8 mouse cellular contexts compared by ENCODE assay signal in the genomic region with DNA sequence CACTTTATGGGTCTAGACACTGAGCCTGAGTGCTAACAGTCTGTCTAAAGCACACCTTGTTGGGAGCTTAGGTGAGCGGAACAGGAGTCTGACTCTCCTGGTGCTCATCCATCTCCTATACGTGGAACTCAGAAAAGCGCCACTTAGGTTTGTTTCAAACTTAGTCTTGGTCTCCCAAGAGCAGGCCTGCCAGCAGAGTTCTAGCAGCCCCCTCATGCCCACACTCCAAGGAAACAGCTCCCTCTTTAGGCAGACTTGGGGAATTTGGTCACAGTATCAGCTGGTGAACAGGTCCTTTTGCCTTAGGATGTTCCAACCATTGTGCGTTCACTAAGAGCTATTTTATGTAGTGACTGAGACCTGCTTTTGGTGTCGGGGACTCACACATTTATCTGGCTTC.
DNase-seq lines count a peak whose midpoint lies in the region; ATAC-seq and TF ChIP-seq lines count a peak whose summit lies in the region.

No protein-coding gene starts in this region.

- H3K4me1 ChIP-seq in lung, adult 2 months (ENCODE audit: control insufficient read depth, insufficient read depth, low read length) = no peaks in the 10 kb centered on the region
- no peaks in the 10 kb centered on the region for H3K4me1 ChIP-seq in embryonic facial prominence, embryonic 14.5 days (ENCODE audit: control insufficient read depth, insufficient read depth, low read length)

- intact Hi-C loops in left cerebral cortex, postnatal 36 days (cut with DNase I) = loop anchor here (2.0 kb wide), 1 partner anchor 185 kb away; no protein-coding TSS in a partner anchor

- no peaks in the 10 kb centered on the region for H3K9me3 ChIP-seq in embryonic facial prominence, embryonic 14.5 days (ENCODE audit: control insufficient read depth, low read length)

- H3K27ac ChIP-seq in embryonic facial prominence, embryonic 14.5 days (replicated peaks; ENCODE audit: low read depth, low read length) = no peak overlapping the region

- H3K27me3 ChIP-seq in embryonic facial prominence, embryonic 14.5 days (replicated peaks; ENCODE audit: control insufficient read depth, insufficient read depth, low read length) = no peaks in the 10 kb centered on the region

- WGBS in lung, adult 2 months = 37% methylated on average over 5 of the region's 5 CpGs
- WGBS in embryonic facial prominence, embryonic 14.5 days = 32% methylated on average over 5 of the region's 5 CpGs

- peak; percentile 42; the same call in 1 of the 2 replicates for TF ChIP-seq CTCF in lung, adult 2 months (IDR thresholded peaks at IDR 0.05; ENCODE audit: insufficient read depth, low read length)

- no peak overlapping the region for H3K4me2 ChIP-seq in embryonic facial prominence, embryonic 14.5 days (ENCODE audit: low read depth, low read length)

- no peak overlapping the region for H3K9ac ChIP-seq in embryonic facial prominence, embryonic 14.5 days (ENCODE audit: low read depth, low read length)

- H3K36me3 ChIP-seq in embryonic facial prominence, embryonic 14.5 days (ENCODE audit: control insufficient read depth, insufficient read depth, low read length) = no peaks in the 10 kb centered on the region

- DNase-seq in adrenal gland, postnatal 36 days = peak; percentile 8 to 32
- DNase-seq in adrenal gland, adult 8-10 months = no peak
- DNase-seq in lung, adult 2 months = no peak
- no peak for DNase-seq in lung, adult 18-20 months
- peak; percentile 64 for DNase-seq in embryonic facial prominence, embryonic 14.5 days (ENCODE audit: low spot score)
- DNase-seq in left cerebral cortex, postnatal 36 days (ENCODE audit: low spot score in 2 of 2) = peak; percentile 11 to 19
- DNase-seq in right cerebral cortex, postnatal 10 days (ENCODE audit: low spot score in 2 of 2) = peak; percentile 68 to 69
- no peak for DNase-seq in gastrocnemius, postnatal 25 days

- no peak for TF ChIP-seq POLR2A in lung, adult 2 months (IDR thresholded peaks at IDR 0.05; ENCODE audit: borderline replicate concordance, extremely low read depth, low read depth, low read length)

- ATAC-seq in embryonic facial prominence, embryonic 14.5 days (ENCODE audit: low read depth) = no peak

- H3K4me3 ChIP-seq in lung, adult 2 months (replicated peaks; ENCODE audit: extremely low read depth, low read depth, low read length) = no peak overlapping the region
- H3K4me3 ChIP-seq in embryonic facial prominence, embryonic 14.5 days (ENCODE audit: low read depth, low read length) = no peak overlapping the region

Comparison
In these comparisons a context has a peak if more than half of its experiments do, and no peak if none do; other contexts are left out.
1. DNase-seq: peak in adrenal gland, postnatal 36 days (2 of 2), embryonic facial prominence, embryonic 14.5 days (single experiment), left cerebral cortex, postnatal 36 days (2 of 2) and right cerebral cortex, postnatal 10 days (2 of 2); none in adrenal gland, adult 8-10 months (single experiment), lung, adult 2 months (single experiment), lung, adult 18-20 months (0 of 2) and gastrocnemius, postnatal 25 days (single experiment).